Mouse (Mus musculus) thymus, postnatal 14 days (tissue): ENCODE results near the gene Mxi1.
A peak's percentile ranks its signal among the peaks of the same experiment; 100 is the strongest.
"Not testable (repeated sequence)": the region's sequence is repeated elsewhere in the genome, so short reads cannot be mapped to it uniquely, and the experiment has no call there.

Experiments used
- DNase-seq: peaks from one replicate; pipeline ENCODE4 v3.0.0; 2021

The Mxi1 gene

GRCm38 (mm10) chr19:53369469-53370043 is 59.2 kb downstream of the Mxi1 start:
- peak; percentile 83 for DNase-seq

DNA sequence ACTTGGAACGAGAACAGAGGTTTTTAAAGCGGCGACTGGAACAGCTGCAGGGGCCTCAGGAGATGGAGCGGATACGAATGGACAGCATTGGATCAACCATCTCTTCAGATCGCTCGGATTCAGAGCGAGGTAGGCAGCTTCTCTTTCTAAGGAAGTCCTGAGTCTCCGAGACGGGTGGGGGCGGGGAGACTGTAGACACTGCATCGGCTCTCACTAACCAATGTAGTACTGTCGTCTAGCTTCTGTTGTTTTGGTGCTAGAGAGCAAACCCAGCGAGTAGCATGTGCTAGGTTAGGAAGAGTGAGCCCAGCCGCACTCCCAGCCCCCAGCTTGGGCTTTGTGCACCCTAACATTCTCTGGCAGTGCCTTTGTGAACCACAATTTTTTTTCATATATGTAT is 59.9 kb downstream of the Mxi1 start:
- no peak for DNase-seq

DNA sequence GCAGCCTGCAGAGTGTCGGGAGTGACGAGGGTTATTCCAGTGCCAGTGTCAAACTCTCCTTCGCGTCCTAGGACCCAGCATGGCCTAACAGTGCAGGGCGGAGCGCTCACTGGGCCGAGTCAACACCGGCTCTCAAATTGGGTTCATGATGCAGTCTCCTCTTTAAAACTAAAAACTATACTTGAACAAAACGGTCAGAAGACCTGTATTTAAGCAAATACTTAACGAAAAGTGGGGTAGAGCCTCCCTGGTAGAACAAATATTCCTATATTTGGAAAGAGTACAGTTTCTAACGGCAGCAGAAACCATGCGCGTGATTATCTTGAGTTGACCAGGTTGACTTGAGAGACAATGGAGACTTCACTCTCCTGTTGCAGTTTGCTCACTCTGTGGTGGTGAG is 61.3 kb downstream of the Mxi1 start, which contains the start of gene Gm10197:
Gene Gm10197 (minus strand): TSS at position 101 of the 400 bp plus-strand sequence.
- no peak for DNase-seq

DNA sequence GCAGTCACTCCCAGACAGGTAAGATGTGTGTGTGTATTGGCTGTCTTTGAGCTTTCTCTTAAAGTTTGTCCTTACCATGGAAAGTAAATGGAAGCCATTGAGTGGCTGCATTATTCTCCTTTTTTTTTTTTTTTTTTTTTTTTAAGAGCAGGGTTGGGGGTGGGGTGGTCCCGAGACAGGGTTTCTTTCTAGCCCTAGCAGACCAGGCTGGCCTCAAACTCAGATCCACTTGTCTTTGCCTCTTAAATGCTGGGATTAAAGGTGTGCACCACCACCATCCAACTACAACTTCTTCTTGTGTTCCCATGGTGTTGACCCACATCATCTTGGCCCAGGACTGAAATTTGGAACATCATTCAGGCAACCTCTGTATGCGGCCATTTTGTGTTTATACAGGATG is 63.3 kb downstream of the Mxi1 start:
- no peak for DNase-seq

DNA sequence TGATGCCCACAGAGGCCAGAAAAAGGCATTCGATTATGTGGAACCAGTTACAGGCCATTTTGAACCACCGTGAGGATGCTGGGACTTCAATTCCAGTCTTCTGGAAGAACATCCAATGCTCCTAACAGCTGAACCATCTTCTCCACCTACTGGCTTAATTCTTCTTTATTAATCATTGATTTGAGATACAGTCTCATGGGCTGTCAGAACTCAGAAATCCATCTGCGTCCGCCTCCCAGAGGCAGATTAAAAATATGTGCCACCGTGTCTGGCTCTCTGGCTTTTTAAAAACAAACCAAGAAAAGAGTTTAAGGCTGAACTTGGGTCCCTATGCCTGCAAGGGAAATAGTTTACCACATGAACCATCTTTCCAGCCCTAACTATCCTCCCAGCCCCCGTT is 65.0 kb downstream of the Mxi1 start:
- DNase-seq: no peak

DNA sequence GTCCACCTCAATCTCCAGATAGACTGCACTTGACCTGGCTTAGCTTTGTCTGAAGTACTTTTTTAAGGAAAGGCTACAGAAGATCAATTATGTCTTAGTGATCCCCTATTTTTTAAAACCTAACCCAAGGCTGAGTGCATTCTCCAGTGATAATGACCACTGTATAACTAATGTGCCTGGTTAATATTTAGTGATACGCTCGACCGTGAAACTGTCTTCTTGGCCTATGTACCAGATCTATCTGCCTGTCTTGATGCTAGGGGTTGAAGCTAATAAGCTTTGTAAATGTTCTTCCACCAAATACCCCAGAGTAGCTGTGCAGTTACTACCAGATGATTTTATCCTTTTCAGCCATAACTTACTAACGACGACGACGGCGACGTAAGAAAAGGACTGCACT is 65.5 kb downstream of the Mxi1 start:
- DNase-seq: no peak

DNA sequence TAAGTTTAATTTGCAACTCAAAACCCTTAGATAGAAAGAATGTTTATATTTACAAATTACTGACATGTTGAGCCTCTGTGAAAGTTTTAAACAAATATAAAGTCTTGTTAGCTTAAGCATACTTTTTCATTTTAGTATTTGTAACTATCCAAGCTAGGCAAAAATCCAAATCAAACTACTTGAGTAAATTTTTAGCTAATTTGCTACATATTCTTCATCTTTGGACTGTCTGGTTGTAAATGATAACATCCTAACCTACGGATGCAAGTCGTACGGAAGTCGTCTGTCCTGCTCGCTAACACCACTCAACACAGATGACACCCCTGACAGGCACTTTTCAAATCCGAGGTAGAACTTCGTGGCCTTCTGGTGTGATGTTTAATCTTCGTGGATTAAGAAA is 67.3 kb downstream of the Mxi1 start:
- DNase-seq: no peak

GRCm38 (mm10) chr19:53378421-53378820 is 68.1 kb downstream of the Mxi1 start:
- DNase-seq: no peak

DNA sequence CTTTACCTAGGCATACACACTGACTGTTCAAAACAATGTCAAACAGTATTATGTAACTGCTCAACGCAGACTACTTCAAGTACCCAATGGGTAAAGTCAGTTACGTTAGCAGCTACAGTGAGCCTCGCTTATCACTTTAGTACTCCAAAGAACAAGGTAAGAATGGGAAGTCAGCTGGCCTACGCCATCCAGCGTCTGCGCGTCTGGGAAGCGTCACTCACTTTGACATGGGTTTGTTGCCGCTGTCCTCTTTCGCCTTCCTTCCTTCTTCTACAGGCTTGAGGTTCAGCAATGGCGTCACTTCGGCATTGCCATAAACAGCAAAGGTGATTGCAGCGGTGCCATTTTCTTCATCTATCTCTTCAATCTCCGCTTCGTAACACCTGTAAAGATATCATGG is 73.0 kb downstream of the Mxi1 start:
- no peak for DNase-seq

- DNase-seq: no peak
Measured at GRCm38 (mm10) chr19:53389417-53389816, 79.1 kb downstream of the Mxi1 start.

DNA sequence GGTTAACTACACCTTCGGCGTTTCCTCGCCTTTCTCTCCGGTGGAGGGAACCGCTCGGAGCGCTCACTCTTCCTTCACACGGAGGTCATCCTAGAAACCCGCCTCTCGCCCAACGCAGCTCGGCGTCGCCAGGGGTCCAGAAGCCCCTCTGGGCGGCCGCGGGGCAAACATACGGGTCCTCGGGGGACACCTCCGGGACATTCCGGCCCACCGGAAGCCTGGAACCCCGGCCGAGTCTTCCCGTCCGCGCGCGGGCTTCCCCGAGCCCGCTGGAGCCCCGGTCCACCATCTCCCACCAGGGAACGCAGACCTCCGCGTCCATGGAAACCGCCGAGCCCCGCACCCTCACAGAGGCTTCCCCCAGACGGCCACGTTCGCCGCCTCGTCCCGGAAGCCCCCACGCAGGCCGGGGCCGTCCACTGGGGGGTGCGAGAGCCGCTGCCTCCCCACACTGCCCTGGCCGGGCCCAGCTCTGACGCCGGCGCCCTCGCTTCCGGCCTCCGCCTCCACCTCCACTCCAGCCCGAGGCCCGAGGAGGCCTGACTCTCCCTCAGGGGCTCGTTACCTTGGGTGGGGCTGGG is 79.6 kb downstream of the Mxi1 start:
- DNase-seq: no peak

GRCm38 (mm10) chr19:53390495-53391007 is 80.2 kb downstream of the Mxi1 start, which contains the start of gene Smndc1:
Gene Smndc1 (minus strand): TSS chr19:53390578.
- DNase-seq: peak; percentile 99

DNA sequence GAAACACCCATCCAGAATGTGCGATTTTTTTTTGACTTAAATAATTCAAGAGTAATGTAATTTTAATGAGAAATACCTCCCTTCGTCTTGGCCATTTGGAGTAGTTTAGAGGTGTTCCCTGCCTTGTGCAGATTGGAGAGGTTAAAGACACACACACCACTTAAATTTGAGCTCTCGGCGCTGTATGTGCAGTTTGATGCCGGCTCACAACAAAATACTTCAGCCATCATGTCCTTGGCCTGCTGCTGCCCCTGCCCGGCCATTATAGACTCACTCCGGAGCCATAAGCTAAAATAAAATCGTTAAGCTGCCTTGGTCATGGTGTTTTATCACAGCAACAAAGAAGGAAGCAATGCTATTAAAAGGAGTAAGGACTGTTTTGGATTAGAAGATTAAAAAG is 81.1 kb downstream of the Mxi1 start:
- no peak for DNase-seq

- DNase-seq: no peak
Measured at GRCm38 (mm10) chr19:53391787-53392186, 81.5 kb downstream of the Mxi1 start.

- no peak for DNase-seq
Measured at GRCm38 (mm10) chr19:53392781-53393343, 82.5 kb downstream of the Mxi1 start.

GRCm38 (mm10) chr19:53393646-53394045 is 83.3 kb downstream of the Mxi1 start:
- no peak for DNase-seq

GRCm38 (mm10) chr19:53394552-53394951 is 84.2 kb downstream of the Mxi1 start:
- peak; percentile 44 for DNase-seq

- DNase-seq: not testable (repeated sequence)
Measured at GRCm38 (mm10) chr19:53394956-53395355, 84.6 kb downstream of the Mxi1 start.

DNA sequence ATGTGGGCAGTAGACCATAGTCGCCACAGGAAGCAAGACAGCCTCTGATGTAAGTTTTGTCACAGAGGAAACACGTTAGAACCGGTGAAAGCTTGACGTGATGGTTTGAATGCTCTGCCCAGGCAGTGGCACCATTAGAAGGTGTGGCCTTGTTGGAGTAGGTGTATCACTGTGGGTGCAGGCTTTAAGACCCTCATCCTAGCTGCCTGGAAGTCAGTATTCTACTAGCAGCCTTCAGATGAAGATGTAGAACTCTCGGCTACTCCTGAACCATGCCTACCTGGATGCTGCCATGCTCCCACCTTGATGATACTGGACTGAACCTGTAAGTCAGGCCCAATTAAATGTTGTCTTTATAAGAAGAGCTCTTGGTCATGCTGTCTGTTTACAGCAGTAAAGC is 85.5 kb downstream of the Mxi1 start:
- not testable (repeated sequence) for DNase-seq

DNA sequence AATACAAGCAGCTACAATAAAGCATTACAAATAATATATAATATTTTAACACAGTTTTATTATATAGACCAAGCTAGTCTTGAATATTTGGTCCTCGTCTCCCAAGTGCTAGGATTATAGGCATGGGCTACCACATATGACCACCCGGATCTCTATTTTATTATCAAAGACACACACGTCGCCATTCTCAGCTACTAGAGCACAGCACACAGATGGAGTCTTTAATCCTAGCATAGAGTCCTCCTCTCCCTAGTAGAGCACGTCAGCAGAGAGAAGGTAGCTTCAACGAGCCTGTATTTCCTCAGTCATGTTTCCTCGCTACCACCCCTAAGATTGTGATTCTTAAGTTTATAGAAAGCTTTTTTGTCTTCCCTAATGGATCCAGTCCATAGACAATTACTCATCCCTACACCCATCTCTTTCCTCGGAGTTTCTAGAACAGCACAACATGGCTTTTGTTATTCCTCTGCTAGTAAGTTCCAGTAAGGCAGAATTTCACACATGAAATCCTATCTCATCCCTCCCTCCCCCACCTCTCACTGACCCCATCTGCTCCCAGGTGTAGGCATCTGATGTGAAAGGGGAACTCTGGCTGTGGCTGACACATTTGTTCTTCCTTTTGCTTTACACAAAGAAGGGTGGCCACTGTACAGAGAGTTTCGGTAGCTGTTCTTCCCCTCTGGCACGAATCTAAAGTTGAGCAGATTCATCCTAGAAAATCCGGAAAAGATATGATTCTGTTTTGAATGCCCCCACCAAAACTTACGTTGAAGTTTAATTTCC is 87.3 kb downstream of the Mxi1 start:
- DNase-seq: no peak

GRCm38 (mm10) chr19:53399213-53399612 is 88.9 kb downstream of the Mxi1 start:
- DNase-seq: no peak

DNA sequence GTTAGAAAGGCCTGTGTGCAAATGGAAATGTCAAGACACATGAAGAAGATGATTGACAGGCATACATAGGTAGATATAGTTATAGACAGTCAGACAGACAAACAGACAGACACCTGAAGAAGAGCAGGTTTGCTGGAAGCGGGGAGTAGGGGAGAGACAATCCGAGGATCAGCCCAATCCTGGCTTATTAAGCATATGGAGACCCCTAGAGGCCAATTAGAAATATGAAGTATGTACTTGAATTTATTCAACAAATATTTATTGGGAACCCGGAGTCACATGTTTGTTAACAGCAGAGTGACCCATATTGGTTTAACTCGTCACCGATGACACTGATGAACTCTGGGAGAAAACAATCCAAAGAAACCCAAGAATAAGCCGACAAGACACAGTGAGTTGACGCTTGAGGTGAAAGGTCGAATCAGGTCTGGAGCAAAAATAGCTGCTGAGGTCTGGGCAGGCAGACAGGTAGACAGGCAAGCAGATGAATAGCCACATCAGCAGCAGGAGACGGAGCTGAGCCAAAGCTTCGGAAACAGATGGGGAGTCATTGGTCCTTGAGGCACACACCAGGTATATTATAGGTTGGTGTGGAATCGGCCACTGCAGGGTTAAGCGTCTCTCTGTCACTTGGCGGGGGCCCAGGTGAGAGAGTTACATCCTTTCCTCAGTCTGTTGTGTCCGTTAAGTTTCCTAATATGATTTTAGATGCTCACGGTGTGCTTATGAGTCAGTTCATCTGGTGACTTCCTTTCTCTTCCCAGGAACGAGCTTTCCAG is 90.2 kb downstream of the Mxi1 start:
- no peak for DNase-seq
